Mouse (Mus musculus) urinary bladder, adult 18-20 months (tissue): Measurements from ENCODE around the gene Ubap2l.
A peak's percentile ranks its signal among the peaks of the same experiment; 100 is the strongest.

Experiments
- DNase-seq, 2 experiments: peaks; one replicate each; pipeline ENCODE4 v3.0.0; 2022; ENCODE audit warnings: low spot score in 2 of 2, mixed read lengths in 2 of 2

The Ubap2l gene

GRCm38 (mm10) chr3:89968509-89968908 is 83.9 kb downstream of the Ubap2l start:
- DNase-seq, result no peak

- DNase-seq, result no peak
Measured at GRCm38 (mm10) chr3:89966946-89967345, 85.5 kb downstream of the Ubap2l start.

GRCm38 (mm10) chr3:89965972-89966371 is 86.5 kb downstream of the Ubap2l start:
- no peak for DNase-seq

DNA sequence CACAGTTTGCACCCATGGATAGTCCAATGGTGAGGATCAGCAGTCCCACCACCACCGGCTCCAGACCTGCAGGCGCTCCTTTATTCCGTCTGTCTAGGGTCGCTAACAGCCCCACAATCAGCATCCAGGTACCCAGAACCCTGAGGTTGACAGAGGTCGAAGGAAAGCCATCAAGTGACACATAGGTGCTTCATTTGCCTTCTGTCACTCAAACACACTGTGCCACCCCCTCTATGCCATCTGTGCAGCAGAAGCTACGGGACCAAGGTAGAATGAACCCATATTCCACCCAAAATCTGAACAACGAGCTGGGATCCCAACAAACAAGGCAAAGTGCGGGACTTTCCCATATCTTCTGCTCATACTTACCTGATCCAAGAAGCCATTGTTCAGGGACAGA is 86.9 kb downstream of the Ubap2l start:
- DNase-seq, result no peak

GRCm38 (mm10) chr3:89963926-89964739 is 88.3 kb downstream of the Ubap2l start:
- peak; percentile 39 to 48 for DNase-seq

DNA sequence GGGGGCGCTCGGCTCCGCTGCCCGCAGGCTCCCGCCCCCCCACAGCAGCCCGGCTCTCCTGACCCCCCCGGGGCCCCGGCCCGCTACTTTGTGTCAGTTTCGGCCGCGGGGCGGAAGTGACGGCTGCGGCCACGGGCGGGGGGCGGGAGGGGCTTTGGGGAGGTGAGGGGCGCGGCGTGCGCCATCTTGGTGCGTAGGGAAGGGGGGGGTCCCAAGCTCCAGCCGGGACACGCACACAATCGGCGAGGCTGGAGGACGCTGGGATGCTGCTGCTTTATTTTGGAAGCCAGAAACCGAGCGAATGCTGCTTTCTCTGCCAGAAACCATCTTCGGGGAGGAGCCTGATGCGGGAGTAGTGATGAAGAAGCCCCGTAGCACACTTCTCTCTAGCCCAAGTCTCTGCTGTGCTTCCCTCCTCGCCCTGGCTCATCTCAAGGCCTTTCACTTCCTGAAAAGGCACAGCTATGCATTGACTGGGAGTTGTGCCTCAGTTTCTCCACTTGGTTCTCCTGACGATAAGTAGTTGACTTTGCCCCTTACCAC is 89.1 kb downstream of the Ubap2l start, which contains the start of gene Atp8b2:
Atp8b2 (minus strand) TSS at position 288 of the 543 bp plus-strand sequence.
- DNase-seq, result peak; percentile 34 to 35

DNA sequence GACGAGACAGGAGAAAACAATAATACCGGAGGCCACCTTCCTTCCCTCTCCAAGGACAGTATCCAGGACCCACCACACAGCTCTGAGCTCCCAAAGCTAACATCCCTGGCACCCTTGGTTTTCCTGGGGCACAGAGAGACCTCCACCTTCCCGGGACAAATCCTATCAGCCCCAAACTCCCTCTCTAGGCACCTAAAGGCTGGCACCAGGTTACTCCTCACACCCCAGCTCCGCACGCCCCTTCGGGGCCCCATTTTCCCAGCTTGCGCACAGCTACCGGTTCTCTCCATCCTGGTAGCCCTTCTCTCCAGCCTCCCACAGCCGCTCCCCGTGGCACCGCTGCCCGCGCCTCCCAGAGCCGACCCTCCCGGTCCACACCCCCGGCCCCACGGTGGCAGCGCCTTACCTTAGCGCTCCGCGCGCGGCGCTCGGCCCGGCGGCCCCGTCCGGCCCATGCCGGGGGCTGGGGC is 89.6 kb downstream of the Ubap2l start:
- DNase-seq, result peak in 1 of 2 experiments; percentile 45

- DNase-seq, result peak; percentile 31 to 50
Measured at GRCm38 (mm10) chr3:89962059-89962750, 90.2 kb downstream of the Ubap2l start.

- no peak for DNase-seq
Measured at GRCm38 (mm10) chr3:89961436-89961835, 91.0 kb downstream of the Ubap2l start.

DNA sequence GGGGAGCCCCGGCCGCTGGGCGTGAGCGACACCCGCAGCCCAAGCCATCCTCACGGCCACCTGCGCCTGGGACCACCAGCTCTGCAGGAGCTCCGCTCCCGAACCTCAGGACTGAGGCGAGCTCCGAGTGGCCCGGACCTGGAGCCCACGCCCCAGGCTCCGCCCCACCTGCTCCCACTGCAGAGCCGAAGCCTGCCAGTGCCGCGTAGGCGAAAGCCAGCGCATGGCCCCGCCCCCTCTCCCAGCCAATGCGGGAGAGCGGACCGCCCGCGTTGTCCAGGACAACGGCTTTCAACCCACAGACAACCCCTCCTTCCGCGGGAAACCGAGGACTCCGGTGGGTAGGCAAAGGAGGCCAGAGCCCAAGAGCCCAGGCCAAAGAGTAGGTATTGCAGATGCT is 92.0 kb downstream of the Ubap2l start:
- DNase-seq, result peak; percentile 82 to 89

- no peak for DNase-seq
Measured at GRCm38 (mm10) chr3:89959435-89959834, 93.0 kb downstream of the Ubap2l start.

GRCm38 (mm10) chr3:89957880-89958279 is 94.5 kb downstream of the Ubap2l start:
- DNase-seq, result no peak

DNA sequence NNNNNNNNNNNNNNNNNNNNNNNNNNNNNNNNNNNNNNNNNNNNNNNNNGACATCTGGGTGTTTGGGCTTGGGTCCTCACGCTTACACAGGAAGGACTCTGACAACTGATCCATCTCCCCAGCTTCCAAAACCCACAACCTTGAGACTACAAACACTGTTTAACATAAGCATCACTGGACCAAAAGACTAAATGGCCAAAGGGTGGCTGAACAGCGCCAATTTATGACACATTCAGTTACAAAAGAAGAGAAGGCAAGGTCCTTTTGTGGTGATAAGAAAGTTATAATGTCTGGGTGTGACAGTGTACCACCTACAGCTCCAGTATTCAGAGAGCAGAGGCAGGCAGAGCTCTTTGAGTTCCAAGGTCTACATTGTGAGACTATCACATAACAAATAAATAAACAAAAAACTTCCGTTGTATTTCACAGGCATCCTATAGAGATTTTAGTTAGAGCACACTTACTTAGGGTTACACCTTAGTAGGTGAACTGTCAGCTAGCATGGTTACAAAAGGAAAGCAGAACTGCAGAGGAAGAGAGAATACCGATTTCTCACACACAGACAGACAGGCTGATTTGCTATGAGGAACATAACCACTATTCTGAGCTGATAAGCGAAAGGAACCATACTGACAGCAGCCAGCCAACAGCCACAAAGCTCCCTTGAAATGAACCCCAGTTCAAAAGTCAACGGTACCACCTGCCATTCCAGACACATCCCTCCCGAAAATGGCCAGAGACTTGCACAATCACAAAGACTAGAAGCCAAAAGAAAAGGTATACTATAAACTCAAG is 96.1 kb downstream of the Ubap2l start:
- no peak for DNase-seq

GRCm38 (mm10) chr3:89953420-89953819 is 99.0 kb downstream of the Ubap2l start:
- DNase-seq, result peak; percentile 53 to 54
